Mouse (Mus musculus): ENCODE measurements around the gene Paqr5.

Paqr5 gene

DNA sequence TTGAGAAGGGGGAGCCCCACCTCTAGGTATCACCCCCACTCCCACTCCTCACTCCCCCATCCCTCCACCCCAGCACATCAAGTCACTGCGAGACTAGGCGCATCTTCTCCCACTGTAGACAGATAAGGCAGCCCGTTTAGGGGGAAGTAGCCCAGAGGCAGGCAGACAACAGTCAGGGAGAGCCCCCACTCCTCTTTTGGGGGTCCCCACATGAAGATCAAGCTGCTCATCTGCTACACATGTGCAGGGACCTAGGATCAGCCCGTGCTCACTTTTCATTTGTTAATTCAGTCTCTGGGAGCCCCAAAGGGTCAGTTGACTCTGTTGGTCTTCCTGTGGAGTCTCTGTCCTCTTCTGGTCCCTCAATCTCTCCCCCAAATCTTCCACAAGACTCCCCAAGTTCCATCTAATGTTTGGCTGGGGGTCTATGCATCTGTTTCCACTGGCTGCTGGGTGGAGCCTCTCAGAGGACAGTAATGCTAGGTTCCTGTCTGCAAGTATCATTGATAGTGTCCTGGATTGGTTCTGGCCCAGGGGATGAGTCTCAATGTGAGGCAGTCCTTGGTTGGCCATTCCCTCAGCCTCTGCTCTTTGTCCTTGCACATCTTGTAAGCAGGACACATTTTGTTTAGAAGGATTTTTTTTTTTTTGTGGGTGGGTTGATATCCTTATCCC is 118.9 kb downstream of the Paqr5 start:
- DNase-seq: no peak

DNA sequence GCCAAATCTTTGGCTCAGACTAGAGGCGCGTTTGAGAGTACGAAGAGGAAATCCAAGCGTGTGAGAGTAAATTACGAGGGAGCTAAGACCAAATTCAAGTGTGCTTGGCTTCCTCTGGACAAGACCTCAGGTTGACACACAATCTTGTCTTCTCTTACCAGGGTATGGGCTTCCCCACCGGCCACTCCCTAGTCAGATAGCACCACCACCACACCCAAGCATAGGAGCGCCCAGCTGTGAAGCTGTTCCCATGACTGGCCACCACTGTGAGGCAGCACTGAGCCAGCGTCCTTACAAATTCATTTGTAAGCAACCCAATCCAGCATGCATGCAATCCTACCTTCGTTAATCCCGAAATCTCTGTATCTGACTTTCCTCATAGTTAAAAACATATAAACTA is 119.7 kb downstream of the Paqr5 start:
- peak; percentile 21 to 63 for DNase-seq

DNA sequence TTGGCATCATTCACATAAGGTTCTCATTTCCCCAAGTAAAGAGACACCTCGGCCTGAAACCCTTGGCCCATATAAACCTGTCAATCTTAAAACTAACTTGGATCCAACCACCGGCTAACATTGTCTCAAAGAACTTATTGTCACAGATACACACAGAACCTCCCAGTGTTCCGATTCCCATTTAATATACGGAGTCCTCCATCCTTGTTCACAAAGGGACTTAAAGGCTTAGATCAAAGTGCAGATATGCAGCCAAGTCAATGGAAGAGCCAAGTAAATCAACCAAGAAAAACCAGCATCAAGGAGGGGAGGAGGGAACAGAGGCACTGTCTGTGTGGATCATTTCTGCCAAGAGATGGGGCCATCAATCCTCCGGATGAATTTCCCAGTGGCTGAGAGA is 121.1 kb downstream of the Paqr5 start:
- no peak for DNase-seq

DNA sequence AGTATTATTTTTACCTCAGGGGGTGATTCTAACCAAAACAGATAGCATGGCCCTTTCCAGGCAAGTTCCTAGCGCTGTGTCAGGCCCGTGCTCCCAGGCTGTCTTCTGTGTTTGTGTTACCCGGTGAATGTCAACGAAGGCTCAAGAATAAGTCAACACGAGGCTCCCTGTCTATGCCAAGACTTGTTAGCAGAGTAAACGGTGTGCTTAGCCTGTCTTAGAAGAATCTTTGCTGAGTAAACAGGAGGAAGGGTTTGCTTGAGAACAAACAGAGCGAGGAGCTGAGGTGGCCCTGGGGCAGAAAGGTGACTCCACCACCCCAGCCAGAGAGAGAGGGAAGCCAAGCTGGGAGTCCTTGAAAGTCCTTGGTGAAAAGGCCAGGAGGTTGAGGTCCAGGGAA is 122.5 kb downstream of the Paqr5 start:
- no peak for DNase-seq

Measured in spleen, adult 18-20 months (tissue).